Mouse (Mus musculus): ENCODE results near the gene Ddx58.

DNA sequence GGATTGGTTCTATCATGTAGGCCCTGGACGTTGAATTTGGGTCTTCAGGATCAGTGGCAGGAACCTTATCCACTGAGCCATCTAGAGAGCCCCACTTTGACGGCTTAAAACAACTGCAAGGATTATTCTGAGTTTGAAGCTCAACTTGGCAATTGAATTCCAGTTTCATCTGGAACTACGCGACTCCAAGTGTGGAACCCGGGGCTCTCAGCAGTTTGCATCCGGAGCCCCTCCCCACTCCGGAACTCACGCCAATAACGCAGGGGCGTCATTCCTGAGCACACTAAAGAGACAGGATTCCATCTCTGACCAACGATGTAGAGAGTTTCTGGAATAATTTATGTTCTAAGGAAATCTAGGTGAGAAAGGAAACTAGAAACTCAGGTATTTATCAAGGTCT lies 12.5 kb downstream of the Ddx58 start:
- no peak for TF ChIP-seq POLR2A (IDR thresholded peaks at IDR 0.05; ENCODE audit: low read depth, low read length)
- no peak for TF ChIP-seq CTCF (IDR thresholded peaks at IDR 0.05; ENCODE audit: borderline replicate concordance, insufficient read depth, low read length)
